Mouse (Mus musculus) heart, adult 2 months (tissue): ENCODE measurements around the gene Tomm6.

Source experiments
- CTCF ChIP-seq: fragments of 200-600 bp; IDR thresholded peaks from 2 replicates; pipeline ENCODE4 v1.8.1; 2022; ENCODE audit warnings: antibody characterized with exemption, mild to moderate bottlenecking, moderate library complexity
- POLR2A ChIP-seq: fragments of 200-500 bp; IDR thresholded peaks from 2 replicates; pipeline ENCODE4 v1.6.1; 2011; ENCODE audit warnings: mild to moderate bottlenecking, low read depth, low read length, control low read depth; ENCODE audit not compliant: insufficient read depth

- TF ChIP-seq POLR2A (no peak), CTCF (no peak)
These were observed 29.4 kb downstream of the Tomm6 start for GRCm38 (mm10) chr17:47658741-47659243.
